Mouse (Mus musculus) adipose tissue, adult 10 weeks (tissue): Measurements from ENCODE around the gene Rab7b. TPM values are rescaled to one million over a fixed set of nuclear protein-coding genes. Genes with fewer than 3 reads are reported as not detected.

Experiments
- polyA plus RNA-seq: library from polyadenylated mRNA; stranded (reverse); fragments of 350-450 nt; fragmentation: Illumina TruSeq; extraction: RNeasy Lipid Tissue Mini Kit (QIAGEN cat#74804); gene quantifications from one replicate; pipeline ENCODE4 v1.2.3, GENCODE M21; 2014; ENCODE audit warnings: low read depth, low replicate concordance

Rab7b gene
- 11.7 TPM for polyA plus RNA-seq

GRCm38 (mm10) chr1:131688475-131688874, at the start of gene Rab7b:
Gene Rab7b (plus strand): TSS chr1:131688695.

GRCm38 (mm10) chr1:131743868-131744464, 55.5 kb downstream of the Rab7b start, which contains the start of gene Slc26a9:
Gene Slc26a9 (plus strand): TSS chr1:131744022.

Other genes starting within 250 kb of the Rab7b start
- 28.0 TPM for gene Srgap2, start 161.3 kb upstream of the Rab7b start, polyA plus RNA-seq
- 1.6 TPM for gene Fam72a, start 160.8 kb upstream of the Rab7b start, polyA plus RNA-seq
- not detected for gene Avpr1b, start 89.5 kb upstream of the Rab7b start, polyA plus RNA-seq
- gene Ctse, start 50.4 kb upstream of the Rab7b start, polyA plus RNA-seq = 1.0 TPM
- 0.11 TPM for gene Slc26a9, start 55.3 kb downstream of the Rab7b start, polyA plus RNA-seq
- gene Pm20d1, start 108.7 kb downstream of the Rab7b start, polyA plus RNA-seq = 1.5 TPM
- gene Slc41a1, start 138.8 kb downstream of the Rab7b start, polyA plus RNA-seq = 22.3 TPM
- gene Rab29, start 178.5 kb downstream of the Rab7b start, polyA plus RNA-seq = 18.6 TPM
- 32.4 TPM for gene Nucks1, start 221.8 kb downstream of the Rab7b start, polyA plus RNA-seq